Mouse (Mus musculus) stomach, embryonic 15.5 days (tissue): ENCODE data around the gene Pon1. TPM values are rescaled to one million over a fixed set of nuclear protein-coding genes. Genes with fewer than 3 reads are reported as not detected.

Experiments
- ATAC-seq: fragments of 200-750 bp; cut with Nextera tagmentation; 2 replicates; pipeline ENCODE4 v1.8.0; 2017; ENCODE audit warnings: low read depth, moderate number of reproducible peaks, moderate TSS enrichment; ENCODE audit not compliant: insufficient read depth, low FRiP score
- H3K27ac ChIP-seq: fragments of 300-500 bp; sonication (generic); 2 replicates; pipeline ENCODE4 v1.5.1; 2015; ENCODE audit warnings: mild to moderate bottlenecking, inconsistent platforms
- H3K27me3 ChIP-seq: fragments of 300-500 bp; sonication (generic); replicated peaks from 2 replicates; pipeline ENCODE4 v1.6.1; 2015; ENCODE audit warnings: inconsistent platforms
- H3K36me3 ChIP-seq: fragments of 300-500 bp; sonication (generic); 2 replicates; pipeline ENCODE4 v1.6.1; 2015; ENCODE audit warnings: inconsistent platforms
- H3K4me1 ChIP-seq: fragments of 300-500 bp; sonication (generic); 2 replicates; pipeline ENCODE4 v1.6.1; 2015; ENCODE audit warnings: inconsistent platforms
- H3K4me2 ChIP-seq: fragments of 300-500 bp; sonication (generic); 2 replicates; pipeline ENCODE4 v1.6.1; 2015; ENCODE audit warnings: mild to moderate bottlenecking, inconsistent platforms
- H3K4me3 ChIP-seq: fragments of 300-500 bp; sonication (generic); replicated peaks from 2 replicates; pipeline ENCODE4 v1.5.1; 2015; ENCODE audit warnings: inconsistent platforms
- H3K9ac ChIP-seq: fragments of 300-500 bp; sonication (generic); 2 replicates; pipeline ENCODE4 v1.6.1; 2015; ENCODE audit warnings: inconsistent platforms
- H3K9me3 ChIP-seq: fragments of 300-500 bp; sonication (generic); 2 replicates; pipeline ENCODE4 v1.6.1; 2016; ENCODE audit warnings: inconsistent platforms
- WGBS: fragments of 180-500 bp; shearing (Covaris S2); methylation state at CpG from one replicate; pipeline ENCODE4 v1.1.7; 2015; 5-methylcytosine and 5-hydroxymethylcytosine counted together
- polyA plus RNA-seq: library from polyadenylated mRNA; unstranded; fragments of >200 nt; fragmentation: Nextera tagmentation; extraction: Ambion mirVana; gene quantifications from 2 replicates; pipeline ENCODE4 v1.2.1, GENCODE M21; 2015

The Pon1 gene
- polyA plus RNA-seq, 1 experiment from 2014 or later: 0.42 TPM

DNA sequence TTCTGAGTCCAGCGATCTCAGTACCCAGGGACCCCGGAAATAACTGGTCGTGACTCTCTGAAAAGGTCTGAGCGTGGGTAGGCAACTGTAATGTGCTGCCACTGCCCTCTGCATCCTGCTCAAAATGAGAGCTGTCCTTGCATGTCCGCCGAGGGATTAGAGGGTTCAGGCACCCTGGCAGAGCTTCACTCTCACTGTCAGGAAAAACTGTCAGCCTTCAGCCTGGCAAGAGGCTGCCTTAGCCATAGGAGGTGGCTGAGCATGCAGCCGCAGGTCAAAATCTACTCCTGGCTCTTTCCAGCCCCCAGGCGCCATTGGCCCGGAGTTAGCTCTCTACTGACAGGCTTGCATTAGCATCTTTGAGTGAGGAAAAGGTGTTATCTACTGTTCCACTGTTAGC, 21.2 kb downstream of the Pon1 start:
- Histone ChIP-seq H3K9ac (no peak overlapping the region), H3K27me3 (no peaks in the 10 kb centered on the region), H3K4me2 (no peak overlapping the region), H3K36me3 (no peaks in the 10 kb centered on the region), H3K27ac (no peak overlapping the region), H3K4me1 (0 out of 2 replicates have a peak, but pooled peaks cover 4% of the 10 kb centered on the region), H3K4me3 (no peak overlapping the region), H3K9me3 (no peaks in the 10 kb centered on the region)
- no peak for ATAC-seq
- WGBS: 69% methylated on average over 9 of the region's 9 CpGs

DNA sequence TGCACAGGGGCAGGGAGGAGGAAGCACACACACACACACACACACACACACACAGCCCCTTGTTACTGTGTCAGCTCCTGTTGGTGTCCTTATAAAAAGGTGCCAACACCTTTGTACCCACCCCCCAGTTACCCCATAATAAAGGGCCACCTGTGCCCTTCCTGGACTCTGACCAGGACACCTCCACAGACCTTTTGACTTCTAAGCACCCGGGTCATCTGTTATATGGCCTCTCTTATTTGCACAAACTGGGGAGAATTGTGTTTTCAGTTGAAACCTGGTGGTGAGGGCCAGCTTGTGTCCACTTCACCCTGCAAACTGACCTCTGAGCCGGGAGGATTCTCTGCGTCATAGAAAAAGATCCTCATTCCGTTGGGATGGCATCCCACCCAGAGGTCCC, 22.3 kb downstream of the Pon1 start:
- Histone ChIP-seq H3K4me1 (0 out of 2 replicates have a peak, but pooled peaks cover 4% of the 10 kb centered on the region), H3K27ac (no peak overlapping the region), H3K4me3 (no peak overlapping the region), H3K9ac (no peak overlapping the region), H3K27me3 (no peaks in the 10 kb centered on the region), H3K4me2 (no peak overlapping the region), H3K9me3 (no peaks in the 10 kb centered on the region), H3K36me3 (no peaks in the 10 kb centered on the region)
- WGBS: 59% methylated on average over 4 of the region's 4 CpGs
- ATAC-seq: no peak

DNA sequence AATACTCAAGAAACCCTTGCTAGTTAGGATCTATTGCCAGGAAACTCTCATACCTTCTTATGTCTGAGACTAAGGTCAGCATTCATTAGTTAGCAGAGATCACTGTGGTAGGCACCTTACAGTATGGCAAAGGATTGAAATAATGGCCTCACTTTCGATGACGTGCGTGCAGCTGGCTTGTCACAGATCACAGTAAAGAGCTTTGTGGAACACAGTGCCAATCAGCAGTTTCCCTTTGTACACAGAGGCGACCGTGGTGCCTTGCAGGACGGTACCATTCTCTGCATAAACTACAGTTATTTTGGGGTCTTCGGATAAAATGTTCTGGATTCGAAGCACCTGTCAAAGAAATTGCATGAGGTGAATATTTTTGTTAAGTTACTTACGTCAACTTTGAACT, 25.6 kb downstream of the Pon1 start:
- ATAC-seq: no peak
- H3K4me1 ChIP-seq: 0 out of 2 replicates have a peak, but pooled peaks cover 4% of the 10 kb centered on the region

DNA sequence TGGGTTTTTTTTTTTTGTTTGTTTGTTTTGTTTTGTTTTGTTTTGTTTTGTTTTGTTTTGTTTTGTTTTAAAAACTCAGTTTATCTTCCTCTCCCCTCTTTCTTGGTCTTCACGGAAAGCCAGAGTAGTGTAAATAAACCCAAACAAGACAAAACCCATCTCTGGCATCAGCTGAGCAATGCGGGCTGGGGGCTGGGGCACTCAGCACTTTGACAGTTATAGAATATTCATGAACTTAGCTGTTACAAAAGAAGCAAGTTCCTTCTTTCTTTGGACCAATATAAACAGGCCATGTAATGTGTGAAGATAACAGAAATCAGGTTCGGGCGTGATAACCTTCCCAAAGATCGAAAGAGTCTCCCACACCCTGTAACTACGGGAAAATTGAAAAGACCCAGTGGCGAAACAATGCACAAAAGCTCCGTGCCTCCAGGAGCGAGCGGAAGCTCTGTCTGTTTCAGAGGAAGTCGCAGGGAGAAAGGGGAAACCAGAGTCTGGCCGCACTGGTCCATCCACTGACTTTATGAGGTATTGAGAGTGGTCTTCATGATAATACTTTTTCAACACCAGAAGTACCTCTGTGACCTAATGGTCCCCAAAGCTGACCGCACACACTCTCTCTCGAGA, 26.6 kb downstream of the Pon1 start:
- Histone ChIP-seq H3K4me2 (no peak overlapping the region), H3K9me3 (no peaks in the 10 kb centered on the region), H3K27me3 (no peaks in the 10 kb centered on the region), H3K4me1 (0 out of 2 replicates have a peak, but pooled peaks cover under 1% of the 10 kb centered on the region), H3K27ac (no peak overlapping the region), H3K36me3 (no peaks in the 10 kb centered on the region), H3K9ac (no peak overlapping the region), H3K4me3 (no peak overlapping the region)
- 56% methylated on average over 14 of the region's 14 CpGs for WGBS
- ATAC-seq: no peak

More for the DNA sequence above, 25.6 kb downstream of the Pon1 start:
- Histone ChIP-seq H3K9ac (no peak overlapping the region), H3K9me3 (no peaks in the 10 kb centered on the region), H3K4me3 (no peak overlapping the region), H3K4me2 (no peak overlapping the region), H3K27me3 (no peaks in the 10 kb centered on the region), H3K27ac (no peak overlapping the region), H3K36me3 (no peaks in the 10 kb centered on the region)
- 86% methylated on average over 9 of the region's 9 CpGs for WGBS

DNA sequence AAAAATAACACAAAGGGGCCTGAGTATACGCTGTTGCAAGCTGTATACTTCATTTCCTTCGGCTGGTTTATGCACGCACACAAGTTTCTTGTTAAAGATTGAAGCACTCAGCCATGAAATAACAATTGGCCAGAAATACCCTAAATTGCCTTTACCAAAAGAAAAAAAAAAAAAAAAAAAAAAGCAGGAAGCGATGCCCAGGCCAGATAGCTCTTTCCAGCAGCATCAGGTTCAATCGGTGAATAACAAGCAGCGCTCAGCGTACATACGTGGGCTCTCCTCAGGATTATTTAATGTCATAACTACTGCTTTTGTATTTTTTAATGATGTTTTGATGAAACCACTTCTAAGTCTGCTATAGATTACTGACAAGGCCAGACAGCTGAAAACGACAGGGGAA, 28.9 kb downstream of the Pon1 start:
- 71% methylated on average over 9 of the region's 9 CpGs for WGBS
- H3K4me2 ChIP-seq: no peak overlapping the region
- no peaks in the 10 kb centered on the region for H3K36me3 ChIP-seq
- no peak overlapping the region for H3K4me3 ChIP-seq
- ATAC-seq: no peak
- no peaks in the 10 kb centered on the region for H3K9me3 ChIP-seq
- no peaks in the 10 kb centered on the region for H3K27me3 ChIP-seq
- H3K4me1 ChIP-seq: no peaks in the 10 kb centered on the region
- no peak overlapping the region for H3K9ac ChIP-seq
- no peak overlapping the region for H3K27ac ChIP-seq

DNA sequence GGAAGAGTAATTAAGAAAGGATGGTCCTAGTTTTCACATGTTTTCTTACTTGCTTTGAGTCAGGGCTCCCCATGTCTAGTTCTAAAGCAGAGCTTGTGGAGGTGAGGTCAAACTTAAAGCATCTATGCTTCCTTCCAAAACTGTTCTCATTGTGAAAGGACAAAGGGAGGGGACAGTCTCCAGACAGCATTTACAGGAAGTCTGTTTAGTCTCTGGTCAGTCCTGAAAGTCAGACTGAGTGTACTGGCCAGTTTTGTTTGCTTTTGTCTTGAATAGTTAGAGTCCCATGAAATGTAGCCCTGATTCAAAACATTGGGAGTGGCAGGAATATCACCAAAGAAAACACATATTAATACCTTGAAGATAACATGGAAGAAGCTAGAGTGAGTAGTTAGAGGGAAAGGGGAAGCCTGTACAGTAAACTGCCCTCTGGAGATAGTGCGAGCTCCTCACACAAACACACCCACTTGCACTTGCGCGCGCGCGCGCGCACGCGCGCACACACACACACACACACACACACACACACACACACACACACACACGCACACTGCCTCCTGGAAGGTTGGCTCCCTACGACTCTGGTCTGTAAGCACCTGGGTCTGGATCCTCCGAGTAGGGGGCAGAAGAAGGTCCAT, 30.1 kb downstream of the Pon1 start:
- WGBS: 95% methylated on average over 14 of the region's 14 CpGs
- Histone ChIP-seq H3K27ac (no peak overlapping the region), H3K4me1 (no peaks in the 10 kb centered on the region), H3K9me3 (no peaks in the 10 kb centered on the region), H3K4me2 (no peak overlapping the region), H3K36me3 (no peaks in the 10 kb centered on the region), H3K27me3 (no peaks in the 10 kb centered on the region), H3K4me3 (no peak overlapping the region), H3K9ac (no peak overlapping the region)
- ATAC-seq: no peak

DNA sequence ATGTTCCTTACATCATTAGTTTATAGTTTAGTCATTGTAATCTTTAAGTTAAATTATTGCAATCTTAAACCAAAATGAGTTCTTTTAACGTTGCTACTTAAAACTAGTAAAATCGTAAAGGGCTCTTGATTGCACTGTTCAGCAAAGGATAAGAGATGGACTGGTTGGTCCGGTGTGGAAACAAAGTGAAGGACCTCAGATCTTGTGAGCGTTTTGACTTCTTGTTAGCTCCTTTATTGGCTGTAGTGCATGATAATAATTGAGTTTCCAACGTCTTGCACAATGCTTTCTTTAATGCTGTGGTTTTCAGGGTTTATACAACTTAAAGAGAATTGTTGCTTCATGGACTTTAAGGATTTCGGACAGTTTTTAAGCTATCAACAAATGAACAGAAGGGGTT, 31.7 kb downstream of the Pon1 start:
- Histone ChIP-seq H3K4me2 (no peak overlapping the region), H3K36me3 (no peaks in the 10 kb centered on the region), H3K4me1 (no peaks in the 10 kb centered on the region), H3K9ac (no peak overlapping the region), H3K27ac (no peak overlapping the region), H3K27me3 (no peaks in the 10 kb centered on the region), H3K4me3 (no peak overlapping the region), H3K9me3 (no peaks in the 10 kb centered on the region)
- no peak for ATAC-seq
- 57% methylated on average over 6 of the region's 6 CpGs for WGBS

DNA sequence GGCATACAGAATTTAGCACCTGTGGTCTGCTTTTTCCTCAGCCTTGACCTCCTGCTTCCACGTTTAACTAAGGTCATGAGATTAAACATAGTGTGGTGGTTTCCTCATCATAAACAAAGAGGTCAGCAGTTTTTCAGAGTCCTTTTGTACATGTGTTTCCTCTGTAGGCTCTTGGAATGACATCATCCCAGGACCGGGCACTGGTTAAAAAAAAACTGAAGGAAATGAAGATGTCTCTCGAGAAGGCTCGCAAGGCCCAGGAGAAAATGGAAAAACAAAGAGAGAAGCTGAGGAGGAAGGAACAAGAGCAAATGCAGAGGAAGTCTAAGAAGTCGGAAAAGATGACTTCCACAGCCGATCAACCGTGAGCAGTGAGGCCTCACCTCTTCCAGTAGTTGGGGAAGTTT, 34.4 kb downstream of the Pon1 start:
- no peak overlapping the region for H3K4me3 ChIP-seq
- WGBS: 76% methylated on average over 7 of the region's 7 CpGs
- H3K9me3 ChIP-seq: no peaks in the 10 kb centered on the region
- H3K36me3 ChIP-seq: no peaks in the 10 kb centered on the region
- H3K27ac ChIP-seq: no peak overlapping the region; the same call in 1 of the 2 replicates
- H3K4me1 ChIP-seq: no peaks in the 10 kb centered on the region
- H3K9ac ChIP-seq: no peak overlapping the region
- ATAC-seq: no peak
- no peaks in the 10 kb centered on the region for H3K27me3 ChIP-seq
- H3K4me2 ChIP-seq: no peak overlapping the region

DNA sequence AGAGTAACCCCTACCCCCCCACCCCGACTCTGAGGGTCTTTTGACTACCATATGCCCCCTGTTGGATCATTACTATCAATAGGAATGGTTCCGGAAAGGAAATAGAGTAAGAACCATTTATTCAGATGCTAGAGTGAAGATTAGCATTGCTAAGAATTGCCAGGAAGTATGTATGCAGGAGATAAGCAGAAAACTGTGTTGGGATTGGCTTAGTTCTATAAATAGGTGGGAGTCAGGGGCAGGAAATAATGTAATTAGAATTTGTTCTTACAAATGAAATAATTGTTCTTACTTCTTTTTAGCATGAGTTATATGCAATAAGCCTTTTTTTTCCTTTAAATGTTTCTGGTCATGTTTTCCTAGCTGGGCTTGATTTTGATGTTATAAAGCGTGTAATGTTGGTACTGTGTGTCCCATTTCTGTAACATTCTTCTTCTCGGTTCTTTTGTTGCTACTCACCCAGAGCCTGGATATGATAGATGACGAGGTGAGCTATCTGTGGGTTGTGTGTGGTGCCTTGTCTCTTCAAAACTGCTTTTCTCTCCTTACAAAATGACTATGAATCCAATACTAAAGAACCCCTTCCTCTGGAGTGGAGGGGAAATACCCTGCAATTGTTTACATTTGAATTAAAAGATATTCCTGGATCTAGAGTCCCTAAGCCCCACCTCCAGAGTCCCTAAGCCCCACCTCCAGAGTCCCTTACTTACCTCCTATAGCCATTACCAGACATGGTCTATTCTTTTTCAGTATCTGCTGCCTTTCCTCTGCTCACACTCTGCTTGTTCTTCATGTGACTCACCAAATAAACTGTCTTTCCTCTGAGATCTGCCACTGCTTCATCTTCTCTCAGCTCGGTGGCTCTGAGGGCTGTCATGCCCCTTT, 37.0 kb downstream of the Pon1 start:
- WGBS: 68% methylated on average over 6 of the region's 6 CpGs
- ATAC-seq: peak; percentile 64; the same call in 1 of the 2 replicates
- H3K27ac ChIP-seq: no peak overlapping the region

DNA sequence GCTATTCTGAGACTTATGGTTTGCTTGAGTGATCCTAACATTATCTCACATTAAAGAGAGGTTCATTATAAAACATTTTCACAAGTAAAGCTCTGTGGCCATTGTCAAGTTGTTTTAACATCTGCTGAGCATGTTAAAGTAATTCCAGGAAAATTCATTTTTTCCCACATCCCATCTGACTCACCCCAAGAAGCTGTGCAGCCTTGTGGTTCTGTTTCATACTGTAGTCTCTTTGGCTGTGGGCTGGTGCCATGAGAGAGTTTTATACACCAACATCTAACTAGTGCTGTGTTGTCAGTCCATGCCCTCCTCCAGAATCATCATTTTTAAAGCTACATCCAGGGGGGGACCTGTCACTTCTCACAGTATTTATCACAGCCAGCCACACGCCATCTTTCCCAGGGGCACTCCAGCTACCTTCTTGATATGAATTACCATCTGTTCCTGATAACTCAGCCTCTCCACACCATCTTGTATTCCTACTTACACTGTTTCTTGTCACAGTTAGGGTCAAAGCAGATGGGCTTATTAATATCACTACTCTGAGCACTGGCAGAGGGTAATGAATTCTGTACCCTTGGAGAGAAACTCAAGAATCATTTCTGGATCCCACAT, 38.3 kb downstream of the Pon1 start:
- ATAC-seq: peak; percentile 89
- WGBS: 72% methylated on average over 1 of the region's 1 CpGs

More for the DNA sequence above, 37.0 kb downstream of the Pon1 start:
- Histone ChIP-seq H3K4me3 (no peak overlapping the region), H3K36me3 (no peaks in the 10 kb centered on the region), H3K9ac (no peak overlapping the region), H3K4me2 (no peak overlapping the region), H3K27me3 (no peaks in the 10 kb centered on the region), H3K9me3 (no peaks in the 10 kb centered on the region), H3K4me1 (no peaks in the 10 kb centered on the region)

DNA sequence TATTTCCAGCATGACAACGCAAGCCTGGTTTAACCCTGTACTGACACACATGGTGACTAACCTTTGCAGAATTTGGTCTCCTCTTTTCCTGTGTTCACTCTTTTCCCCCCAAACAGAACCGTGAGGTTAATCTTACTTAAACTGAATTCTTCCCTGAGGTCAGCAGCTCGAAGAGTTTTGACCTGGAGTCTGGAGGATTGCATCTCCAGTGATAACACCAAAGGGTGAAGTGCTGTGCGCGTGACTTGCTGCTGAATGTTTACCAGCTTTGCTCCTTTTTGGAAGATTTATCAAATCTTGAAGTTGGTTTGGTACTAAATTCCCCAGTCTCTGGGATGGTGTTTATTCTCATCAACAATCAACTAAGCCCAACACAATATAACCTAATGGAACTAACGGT, 39.0 kb downstream of the Pon1 start:
- WGBS: 72% methylated on average over 6 of the region's 6 CpGs
- ATAC-seq: no peak
- Histone ChIP-seq H3K9ac (no peak overlapping the region), H3K4me1 (peaks cover 4% of the 10 kb centered on the region; the same call in 1 of the 2 replicates), H3K4me2 (no peak overlapping the region), H3K27ac (no peak overlapping the region), H3K9me3 (no peaks in the 10 kb centered on the region), H3K36me3 (no peaks in the 10 kb centered on the region), H3K4me3 (no peak overlapping the region), H3K27me3 (no peaks in the 10 kb centered on the region)

More for the DNA sequence above, 38.3 kb downstream of the Pon1 start:
- no peak overlapping the region for H3K4me3 ChIP-seq
- H3K9ac ChIP-seq: no peak overlapping the region
- H3K4me2 ChIP-seq: no peak overlapping the region
- no peaks in the 10 kb centered on the region for H3K9me3 ChIP-seq
- no peaks in the 10 kb centered on the region for H3K27me3 ChIP-seq
- H3K27ac ChIP-seq: no peak overlapping the region
- H3K4me1 ChIP-seq: peaks cover 4% of the 10 kb centered on the region; the same call in 1 of the 2 replicates
- no peaks in the 10 kb centered on the region for H3K36me3 ChIP-seq
